ENCODE assay signal across 12 mouse cellular contexts in genomic region chr8:120575801-120576200, GRCm38 (mm10). TPM values are rescaled to one million over a fixed set of nuclear protein-coding genes. Genes with fewer than 3 reads are reported as not detected.
A peak's percentile ranks its signal among the peaks of the same experiment; 100 is the strongest.
DNase-seq lines count a peak whose midpoint lies in the region; ATAC-seq and TF ChIP-seq lines count a peak whose summit lies in the region.
"Had no signal": no experiment of that assay in that cellular context is flagged by ENCODE, and none has a peak within 500 bp of the region (broad histone marks: within the 10 kb centered on the region; RNA-seq: fewer than 3 reads in every experiment).

No protein-coding gene starts in this region.

- H3K4me2 ChIP-seq in forebrain, embryonic 13.5 days: no peak overlapping the region
- H3K4me2 ChIP-seq in forebrain, embryonic 15.5 days (replicated peaks): no peak overlapping the region
- no peak overlapping the region for H3K4me2 ChIP-seq in lung, embryonic 14.5 days
- H3K4me2 ChIP-seq in kidney, embryonic 15.5 days: no peak overlapping the region
- no peak overlapping the region for H3K4me2 ChIP-seq in neural tube, embryonic 11.5 days (ENCODE audit: low read depth)
- H3K4me2 ChIP-seq: heart, embryonic 15.5 days had no signal

- H3K9ac ChIP-seq in forebrain, embryonic 13.5 days: no peak overlapping the region
- H3K9ac ChIP-seq in forebrain, embryonic 15.5 days (replicated peaks): no peak overlapping the region
- no peak overlapping the region; the same call in 1 of the 2 replicates for H3K9ac ChIP-seq in lung, embryonic 14.5 days
- 0 out of 2 replicates have a peak overlapping the region, but pooled peaks have one; percentile 17 for H3K9ac ChIP-seq in kidney, embryonic 15.5 days
- H3K9ac ChIP-seq in neural tube, embryonic 11.5 days (ENCODE audit: low read length): no peak overlapping the region
- H3K9ac ChIP-seq: heart, embryonic 15.5 days had no signal

- no peak overlapping the region for H3K4me3 ChIP-seq in forebrain, embryonic 13.5 days
- no peak overlapping the region for H3K4me3 ChIP-seq in forebrain, embryonic 15.5 days
- no peak overlapping the region for H3K4me3 ChIP-seq in lung, embryonic 14.5 days (ENCODE audit: low read depth, low read length)
- H3K4me3 ChIP-seq in kidney, embryonic 15.5 days (replicated peaks): no peak overlapping the region
- H3K4me3 ChIP-seq in neural tube, embryonic 11.5 days (ENCODE audit: low read depth, low read length): no peak overlapping the region
- H3K4me3 ChIP-seq: heart, embryonic 15.5 days had no signal

- H3K27ac ChIP-seq in forebrain, embryonic 13.5 days: 0 out of 2 replicates have a peak overlapping the region, but pooled peaks have one; percentile 23
- no peak overlapping the region for H3K27ac ChIP-seq in forebrain, embryonic 15.5 days (replicated peaks)
- peak overlapping the region; percentile 8; the same call in 1 of the 2 replicates for H3K27ac ChIP-seq in lung, embryonic 14.5 days (ENCODE audit: low read depth)
- peak overlapping the region; percentile 23; the same call in 1 of the 2 replicates for H3K27ac ChIP-seq in kidney, embryonic 15.5 days
- H3K27ac ChIP-seq in neural tube, embryonic 11.5 days (ENCODE audit: low read depth, low read length): 0 out of 2 replicates have a peak overlapping the region, but pooled peaks have one; percentile 34
- H3K27ac ChIP-seq: heart, embryonic 15.5 days; kidney, postnatal 0 days had no signal

- H3K27me3 ChIP-seq in forebrain, embryonic 13.5 days: no peaks in the 10 kb centered on the region
- H3K27me3 ChIP-seq in forebrain, embryonic 15.5 days: no peaks in the 10 kb centered on the region
- no peaks in the 10 kb centered on the region for H3K27me3 ChIP-seq in lung, embryonic 14.5 days (ENCODE audit: insufficient read depth, low read length)
- no peaks in the 10 kb centered on the region for H3K27me3 ChIP-seq in kidney, embryonic 15.5 days
- H3K27me3 ChIP-seq in neural tube, embryonic 11.5 days (ENCODE audit: control insufficient read depth, insufficient read depth, low read length): no peaks in the 10 kb centered on the region
- H3K27me3 ChIP-seq: heart, embryonic 15.5 days had no signal

- no peaks in the 10 kb centered on the region for H3K4me1 ChIP-seq in forebrain, embryonic 13.5 days
- no peaks in the 10 kb centered on the region for H3K4me1 ChIP-seq in forebrain, embryonic 15.5 days
- no peaks in the 10 kb centered on the region for H3K4me1 ChIP-seq in lung, embryonic 14.5 days (ENCODE audit: insufficient read depth)
- H3K4me1 ChIP-seq in kidney, embryonic 15.5 days: peaks cover 53% of the 10 kb centered on the region
- H3K4me1 ChIP-seq in neural tube, embryonic 11.5 days (ENCODE audit: control insufficient read depth, insufficient read depth, low read length): no peaks in the 10 kb centered on the region; the same call in none of the 2 replicates

- peaks cover 99% of the 10 kb centered on the region for H3K36me3 ChIP-seq in forebrain, embryonic 13.5 days (ENCODE audit: poor library complexity, severe bottlenecking)
- H3K36me3 ChIP-seq in forebrain, embryonic 15.5 days: peaks cover 96% of the 10 kb centered on the region
- peaks cover 99% of the 10 kb centered on the region for H3K36me3 ChIP-seq in lung, embryonic 14.5 days (ENCODE audit: insufficient read depth)
- peaks cover 100% of the 10 kb centered on the region for H3K36me3 ChIP-seq in kidney, embryonic 15.5 days
- peaks cover 56% of the 10 kb centered on the region for H3K36me3 ChIP-seq in neural tube, embryonic 11.5 days (ENCODE audit: control insufficient read depth, insufficient read depth, low read length)

- no peak for TF ChIP-seq CTCF in lung, embryonic 14.5 days (IDR thresholded peaks at IDR 0.05; ENCODE audit: low read depth)

- no peaks in the 10 kb centered on the region for H3K9me3 ChIP-seq in forebrain, embryonic 13.5 days (replicated peaks)
- no peaks in the 10 kb centered on the region for H3K9me3 ChIP-seq in forebrain, embryonic 15.5 days
- no peaks in the 10 kb centered on the region for H3K9me3 ChIP-seq in lung, embryonic 14.5 days (ENCODE audit: low read depth, low read length)
- H3K9me3 ChIP-seq in kidney, embryonic 15.5 days (replicated peaks): no peaks in the 10 kb centered on the region
- no peaks in the 10 kb centered on the region for H3K9me3 ChIP-seq in neural tube, embryonic 11.5 days (ENCODE audit: control insufficient read depth, low read length)
- H3K9me3 ChIP-seq: heart, embryonic 15.5 days had no signal

- 80% methylated on average over 9 of the region's 9 CpGs for WGBS in forebrain, embryonic 13.5 days
- WGBS in forebrain, embryonic 15.5 days: 83% methylated on average over 9 of the region's 9 CpGs
- 51% methylated on average over 9 of the region's 9 CpGs for WGBS in lung, embryonic 14.5 days
- 43% methylated on average over 9 of the region's 9 CpGs for WGBS in kidney, embryonic 15.5 days
- WGBS in neural tube, embryonic 11.5 days: 70% methylated on average over 9 of the region's 9 CpGs

- no peak for ATAC-seq in forebrain, embryonic 13.5 days
- ATAC-seq in forebrain, embryonic 15.5 days (replicated peaks): no peak
- no peak for ATAC-seq in lung, embryonic 14.5 days (ENCODE audit: insufficient read depth)
- no peak; the same call in 1 of the 2 replicates for ATAC-seq in kidney, embryonic 15.5 days (replicated peaks; ENCODE audit: low FRiP score)
- ATAC-seq in neural tube, embryonic 11.5 days (ENCODE audit: insufficient read depth, low FRiP score, low TSS enrichment): no peak
- ATAC-seq in megakaryocyte progenitor cell, adult 5-6 weeks (replicated peaks; ENCODE audit: poor library complexity): no peak

- DNase-seq in lung, embryonic 14.5 days: peak; percentile 40
- no peak for DNase-seq in lung, postnatal 36 days
- DNase-seq in neural tube, embryonic 11.5 days (ENCODE audit: low spot score): no peak
- DNase-seq in right cerebral cortex, adult 18-20 months: no peak
- DNase-seq: lung, postnatal 10 days; spleen, adult 18-20 months had no signal

RNA-seq across cellular contexts. Expression of gene Gins2, which starts 13.3 kb away (rescaled TPM):
- 66.9 and 79.8 TPM in 2 replicates for polyA plus RNA-seq in forebrain, embryonic 13.5 days (2015; fragmentation: Nextera tagmentation; extraction: Ambion mirVana)
- 27.1 and 34.2 TPM in 2 replicates for polyA plus RNA-seq in forebrain, embryonic 15.5 days (2015; fragmentation: Nextera tagmentation; extraction: Ambion mirVana)
- polyA plus RNA-seq in lung, embryonic 14.5 days (2014; fragmentation: Nextera tagmentation; extraction: Ambion mirVana): 131 and 139 TPM in 2 replicates
- polyA plus RNA-seq in kidney, embryonic 15.5 days (2015; fragmentation: Nextera tagmentation; extraction: Ambion mirVana): 107 and 110 TPM in 2 replicates
- 101 and 109 TPM in 2 replicates for polyA plus RNA-seq in neural tube, embryonic 11.5 days (2014; fragmentation: Nextera tagmentation; extraction: Ambion mirVana)
- total RNA-seq in megakaryocyte progenitor cell, adult 5-6 weeks (2015): 65.9 and 67.1 TPM in 2 replicates
- total RNA-seq in megakaryocyte progenitor cell, adult 5-6 weeks (2017): 28.1 and 47.1 TPM in 2 replicates
